Mouse (Mus musculus) T-helper 17 cell (primary cell): ENCODE results near the gene Wsb1.
"Not testable (repeated sequence)": the region's sequence is repeated elsewhere in the genome, so short reads cannot be mapped to it uniquely, and the experiment has no call there.

Experiments
- in situ Hi-C, 2 experiments: fragments of 300-600 bp; cut with MboI, MseI; formaldehyde crosslinking; loops; 1 replicate in 1 of 2; 2 replicates in 1 of 2; pipeline ENCODE4 v1.15.1; 2025; ENCODE audit warnings: high pct_unique_total_duplicates in 2 of 2

Wsb1 gene

GRCm38 (mm10) chr11:79273039-79273438, 18.6 kb upstream of the Wsb1 start:
- in situ Hi-C loops = no loop called here

- in situ Hi-C loops = no loop called here
Observed at GRCm38 (mm10) chr11:79267171-79267570, 12.7 kb upstream of the Wsb1 start.

DNA sequence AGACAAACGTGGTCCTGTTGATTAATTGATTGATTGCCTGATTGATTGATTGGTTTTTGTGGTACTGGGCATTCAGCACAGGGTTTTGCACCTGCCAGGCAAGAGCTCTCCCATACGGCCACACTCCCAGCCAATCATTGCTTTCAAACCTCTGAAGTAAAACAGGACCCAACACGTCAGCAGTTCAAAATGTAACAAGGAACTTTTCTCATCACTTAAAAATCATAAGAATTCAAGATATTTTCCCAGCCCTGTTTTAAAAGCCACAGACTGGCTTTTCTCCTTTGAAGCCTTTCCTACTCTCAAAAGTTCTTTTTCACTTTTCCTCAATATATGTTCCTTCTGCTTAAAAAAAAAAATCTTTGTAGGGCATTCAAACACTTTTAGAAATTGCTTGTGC, 9.9 kb upstream of the Wsb1 start:
- in situ Hi-C loops = no loop called here

- in situ Hi-C loops = not testable (repeated sequence)
Observed at GRCm38 (mm10) chr11:79260126-79260525, 5.7 kb upstream of the Wsb1 start.

- in situ Hi-C loops = no loop called here
Observed at GRCm38 (mm10) chr11:79258738-79259137, 4.3 kb upstream of the Wsb1 start.

DNA sequence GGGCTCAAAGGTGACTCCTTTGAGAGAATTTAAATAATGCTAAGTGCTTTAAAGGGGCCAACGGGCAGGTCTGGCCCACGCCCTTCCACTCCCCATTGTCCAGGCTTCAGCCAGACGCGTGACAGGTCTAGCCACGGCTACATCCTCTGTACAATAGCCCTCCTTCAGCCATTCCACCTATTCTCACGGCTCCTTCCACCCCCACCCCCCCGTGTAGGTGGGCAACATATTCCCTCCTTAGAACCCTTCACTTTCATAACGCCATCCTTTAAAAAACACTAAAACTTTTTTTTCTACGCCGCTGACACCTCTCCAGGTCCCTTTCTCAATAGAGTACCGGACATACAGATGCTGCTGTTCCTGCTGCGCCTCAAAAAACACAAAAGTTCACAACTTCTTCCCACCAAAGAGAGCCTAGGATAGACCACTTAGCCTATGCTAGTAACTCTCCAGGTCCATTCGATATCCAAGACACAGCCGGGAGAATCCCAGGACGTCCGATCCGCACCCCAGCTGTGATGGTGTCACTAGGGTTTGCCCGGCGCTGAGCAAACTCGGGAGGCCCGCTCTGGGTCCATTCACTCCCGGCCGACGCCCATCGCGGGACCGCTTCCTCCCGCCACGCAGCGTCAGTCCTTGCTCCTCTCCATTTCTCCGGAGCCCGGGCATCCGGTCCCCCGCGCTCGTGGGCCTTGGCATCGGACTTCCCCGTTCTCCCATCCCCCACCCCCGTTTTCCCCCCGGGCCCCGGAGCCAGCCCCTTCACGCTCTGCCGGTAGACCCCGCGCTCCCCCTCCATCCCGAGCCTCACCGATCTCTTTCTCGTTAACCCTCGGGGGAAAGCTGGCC, 705 bp downstream of the Wsb1 start:
- in situ Hi-C loops = no loop called here

- in situ Hi-C loops = no loop called here
Observed at GRCm38 (mm10) chr11:79252881-79253541, 1.5 kb downstream of the Wsb1 start.

DNA sequence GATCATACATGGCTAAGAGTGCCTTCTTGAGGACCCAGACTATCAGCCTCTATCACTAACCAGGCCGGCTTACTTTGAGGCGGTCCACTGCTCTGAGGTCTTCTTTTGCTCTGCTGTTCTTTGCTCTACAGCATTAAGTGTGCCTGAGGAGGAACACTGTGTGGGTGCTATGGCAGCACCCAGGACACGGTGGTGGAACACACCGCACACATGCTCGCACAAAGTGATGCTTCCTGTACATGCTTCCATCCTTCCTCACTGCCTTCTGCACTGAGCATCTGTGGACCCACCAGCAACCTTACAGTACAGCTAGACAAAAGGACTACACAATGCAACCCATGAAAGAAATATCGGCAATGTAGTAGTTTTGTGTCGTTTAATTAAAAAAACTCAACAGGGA, 15.4 kb downstream of the Wsb1 start:
- in situ Hi-C loops = no loop called here

- in situ Hi-C loops = no loop called here
Observed at GRCm38 (mm10) chr11:79238398-79238752, 16.1 kb downstream of the Wsb1 start.

DNA sequence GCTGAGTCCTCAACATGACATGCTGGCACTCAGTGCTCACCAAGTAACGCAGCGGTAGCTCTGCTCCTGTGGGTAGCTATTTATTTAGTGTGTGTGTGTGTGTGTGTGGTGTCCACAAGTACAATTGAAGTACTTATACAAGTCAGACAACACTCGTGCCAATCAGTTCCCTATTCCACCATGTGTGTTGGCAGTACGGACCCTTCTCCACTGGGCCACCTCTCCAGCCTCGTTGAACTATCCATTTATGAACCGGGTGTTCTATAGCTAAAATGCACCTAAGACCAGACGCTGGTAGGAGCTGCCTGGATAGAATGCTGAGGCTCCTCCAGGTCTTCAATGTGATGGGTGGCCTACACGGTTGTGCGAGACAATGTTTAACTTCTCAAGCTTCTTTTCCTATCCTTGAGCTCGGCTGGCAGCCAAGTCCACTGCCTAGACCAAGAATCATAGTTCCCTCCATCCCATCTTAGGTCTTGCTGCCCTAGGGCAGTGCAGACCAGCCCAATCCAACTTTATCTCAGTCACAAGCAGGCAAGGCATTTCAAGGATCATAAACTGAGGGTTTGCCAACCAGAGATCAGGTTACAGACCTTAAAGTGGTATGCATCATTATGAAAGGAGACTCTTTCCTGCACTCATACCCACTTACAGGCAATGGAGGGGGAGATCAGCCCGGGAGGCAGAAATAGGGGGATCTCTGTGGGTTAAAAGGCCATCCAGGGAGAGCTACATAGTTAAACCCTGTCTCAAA, 16.6 kb downstream of the Wsb1 start:
- in situ Hi-C loops = no loop called here

DNA sequence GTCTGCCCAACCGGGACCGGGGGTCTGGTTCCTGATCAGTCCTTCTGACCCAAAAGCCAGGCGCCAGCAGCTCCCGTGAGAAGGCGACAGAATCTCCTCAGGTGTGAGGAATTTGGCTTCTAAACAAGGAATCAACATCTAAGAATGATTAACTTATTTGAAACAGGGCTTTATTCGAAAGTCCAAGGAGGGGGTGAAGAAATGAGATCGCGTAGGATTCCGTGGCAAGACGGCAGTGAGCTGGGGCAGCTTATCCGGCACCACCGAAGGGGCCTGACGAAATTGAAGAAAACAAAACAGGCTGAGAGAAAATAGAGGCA, 24.3 kb downstream of the Wsb1 start:
- in situ Hi-C loops = no loop called here

DNA sequence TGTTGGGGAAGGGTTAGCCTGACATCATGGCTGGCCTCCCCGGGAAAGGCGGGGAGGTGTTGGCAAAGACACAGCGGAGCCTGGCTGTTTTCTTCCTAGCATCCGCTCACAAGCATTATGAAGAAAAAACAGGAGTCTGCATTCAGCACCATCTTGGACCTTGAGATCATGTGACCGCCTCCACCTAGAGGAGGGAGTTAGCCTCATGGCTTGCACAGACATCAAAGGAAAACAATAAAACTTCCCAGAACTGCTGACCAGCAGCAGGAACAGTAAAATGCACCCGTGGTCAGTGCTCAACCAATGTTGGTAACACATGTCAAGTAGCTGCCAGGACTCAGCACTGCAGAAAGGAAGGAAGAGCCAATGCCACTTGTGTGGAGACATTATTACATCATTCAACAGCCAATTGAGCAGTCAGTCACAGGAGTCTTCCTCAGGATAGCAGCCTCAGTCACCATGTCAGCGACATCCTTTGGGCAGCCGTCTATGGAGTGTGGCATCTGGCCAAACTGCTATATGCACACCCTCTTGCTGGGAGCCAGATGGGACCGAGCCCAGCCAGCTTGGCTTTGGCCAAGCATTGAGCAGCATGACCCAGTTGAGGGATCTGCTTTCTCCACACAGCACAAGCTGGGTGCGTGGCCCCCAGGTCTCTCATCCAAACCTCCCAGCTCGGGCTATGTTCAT, 24.8 kb downstream of the Wsb1 start:
- in situ Hi-C loops = loop anchor here (5.0 to 10.0 kb wide), 3 partner anchors 63 to 272 kb away; no protein-coding TSS in a partner anchor

DNA sequence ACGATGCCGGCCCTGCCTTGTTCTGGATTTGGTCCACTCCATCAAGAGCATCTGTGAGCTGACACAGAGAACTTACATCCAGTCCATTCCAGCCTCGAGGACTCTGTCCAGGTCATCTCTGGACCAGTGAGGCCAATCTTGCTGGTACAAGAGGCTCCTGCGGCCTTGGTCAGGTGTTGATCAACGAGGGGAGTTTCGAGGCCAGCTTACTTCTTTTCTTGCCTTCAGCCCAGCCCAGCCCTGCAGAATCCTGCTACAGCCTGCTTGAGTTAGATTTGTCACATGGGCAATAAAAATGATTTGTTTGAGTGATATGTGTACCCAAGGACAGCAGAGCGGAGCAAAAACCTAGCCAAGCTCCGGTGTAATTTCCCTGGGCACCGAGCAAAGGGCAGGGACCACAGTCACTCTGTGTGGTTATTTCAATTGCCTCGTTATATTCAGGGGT, 25.4 kb downstream of the Wsb1 start:
- in situ Hi-C loops = loop anchor here (5.0 to 10.0 kb wide), 3 partner anchors 63 to 272 kb away; no protein-coding TSS in a partner anchor

DNA sequence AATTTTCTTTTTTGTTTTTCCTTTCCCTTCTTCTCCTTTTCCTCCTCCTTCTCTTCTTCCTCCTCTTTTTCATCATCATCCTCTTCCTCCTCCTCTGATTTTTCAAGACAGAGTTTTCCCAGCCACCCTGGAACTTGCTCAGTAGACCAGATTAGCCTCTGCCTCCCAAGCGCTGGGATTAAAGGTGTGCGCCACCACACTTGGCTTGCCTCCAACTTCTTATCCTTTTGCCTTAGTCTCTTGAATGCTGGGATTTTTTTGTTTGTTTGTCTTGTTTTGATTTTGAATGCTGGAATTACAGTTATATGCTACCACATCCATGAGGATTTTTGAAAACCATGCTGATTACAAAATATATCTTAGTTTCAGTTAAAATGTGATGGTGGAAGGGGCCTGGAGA, 26.4 kb downstream of the Wsb1 start:
- in situ Hi-C loops = loop anchor here (5.0 to 10.0 kb wide), 3 partner anchors 64 to 271 kb away; no protein-coding TSS in a partner anchor

GRCm38 (mm10) chr11:79225371-79226155, 28.9 kb downstream of the Wsb1 start:
- in situ Hi-C loops = loop anchor here (5.0 to 10.0 kb wide), 3 partner anchors 67 to 268 kb away; no protein-coding TSS in a partner anchor

DNA sequence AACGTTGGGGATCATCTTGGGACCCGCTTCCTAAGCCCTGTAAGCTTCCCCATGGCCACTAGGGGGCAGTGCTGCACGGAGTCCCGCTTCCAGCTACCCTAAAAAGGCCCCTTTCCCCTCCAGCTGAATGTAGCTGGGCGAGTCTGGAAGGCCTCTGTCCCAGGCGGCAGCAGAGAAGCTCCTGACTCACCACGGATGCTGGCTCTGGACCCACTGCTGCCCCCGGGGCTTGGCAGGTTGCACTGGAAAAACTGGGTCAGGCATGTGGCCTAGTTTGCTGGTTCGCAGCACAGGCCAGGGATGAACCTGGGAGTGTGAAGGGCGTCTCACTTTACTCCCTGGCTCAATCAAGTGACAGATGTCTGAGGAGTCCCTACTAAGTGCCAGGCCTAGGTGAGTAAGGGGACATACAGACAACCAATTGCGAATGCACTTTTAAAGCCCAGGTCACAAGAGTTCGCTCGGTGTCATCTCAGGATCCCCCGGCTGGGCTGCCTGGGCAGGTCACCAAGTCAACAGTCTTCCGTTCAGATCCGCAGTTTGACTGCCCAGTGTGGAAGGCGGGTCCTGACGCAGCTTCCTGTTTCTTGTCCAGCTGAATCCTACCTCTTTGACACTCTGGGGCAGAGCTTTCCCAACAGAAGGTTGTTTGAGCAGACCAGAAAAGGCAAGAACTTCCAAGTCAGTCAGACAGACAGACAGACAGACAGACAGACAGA, 29.8 kb downstream of the Wsb1 start:
- in situ Hi-C loops = loop anchor here (5.0 to 10.0 kb wide), 4 partner anchors 53 to 267 kb away; no protein-coding TSS in a partner anchor

DNA sequence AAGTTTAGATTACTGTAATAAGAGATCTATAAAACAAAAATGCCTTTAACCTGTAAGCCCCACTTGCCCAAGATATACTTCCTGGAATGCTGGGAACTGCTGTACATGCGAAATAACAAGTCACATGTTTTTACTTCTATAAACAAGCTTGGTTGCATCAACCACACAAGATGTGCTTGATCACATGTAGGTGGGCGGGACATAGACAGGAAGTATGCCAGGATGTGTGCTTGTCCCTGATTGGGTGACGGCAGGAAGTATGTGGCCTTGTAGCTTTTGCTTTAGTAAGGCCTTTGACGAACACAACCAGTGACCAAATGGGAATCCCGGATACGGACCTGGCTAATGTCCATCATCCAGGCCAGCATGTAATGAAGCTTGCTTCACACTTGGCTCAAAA, 31.1 kb downstream of the Wsb1 start:
- in situ Hi-C loops = loop anchor here in 1 of 2 experiments (5.0 to 10.0 kb wide), 2 partner anchors 54 to 171 kb away; no protein-coding TSS in a partner anchor

- in situ Hi-C loops = loop anchor here in 1 of 2 experiments (5.0 to 10.0 kb wide), 2 partner anchors 55 to 172 kb away; no protein-coding TSS in a partner anchor
Observed at GRCm38 (mm10) chr11:79222661-79223060, 31.8 kb downstream of the Wsb1 start.

DNA sequence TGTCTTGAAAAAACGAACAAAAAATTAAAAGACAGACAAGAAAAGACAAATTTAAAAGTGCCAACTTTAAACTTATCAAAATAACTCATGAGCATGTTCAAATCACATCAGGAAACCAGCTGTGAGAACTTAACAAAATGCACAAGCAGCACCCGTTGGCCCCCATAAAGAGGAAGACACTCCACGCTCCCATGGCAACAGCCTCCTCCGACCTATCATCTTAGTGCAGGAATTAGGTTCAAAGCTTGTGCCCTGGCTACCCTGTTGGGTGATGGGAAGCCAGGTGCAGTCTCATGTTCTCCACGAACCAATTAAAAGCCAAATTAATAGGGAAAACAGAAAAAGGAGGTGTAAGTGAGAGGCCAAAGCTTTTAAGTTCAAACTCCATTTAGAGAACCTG, 32.8 kb downstream of the Wsb1 start:
- in situ Hi-C loops = loop anchor here in 1 of 2 experiments (5.0 to 10.0 kb wide), 2 partner anchors 56 to 173 kb away; no protein-coding TSS in a partner anchor
